Mouse (Mus musculus) lung, adult 2 months (tissue): ENCODE results near the gene Rgs7bp. TPM values are rescaled to one million over a fixed set of nuclear protein-coding genes. Genes with fewer than 3 reads are reported as not detected.

Source experiments
- DNase-seq: peaks from one replicate; pipeline ENCODE4 v3.0.0; 2022
- H3K4me1 ChIP-seq: fragments of 200-500 bp; 2 replicates; pipeline ENCODE4 v1.6.1; 2011; ENCODE audit warnings: low read length; ENCODE audit not compliant: control insufficient read depth, insufficient read depth
- H3K4me3 ChIP-seq: fragments of 200-500 bp; replicated peaks from 2 replicates; pipeline ENCODE3; 2011; ENCODE audit warnings: low read depth, mild to moderate bottlenecking, control low read depth, low read length; ENCODE audit errors: extremely low read depth
- CTCF ChIP-seq: fragments of 200-500 bp; IDR thresholded peaks from 2 replicates; pipeline ENCODE4 v1.5.1; 2011; ENCODE audit warnings: mild to moderate bottlenecking, low read length, control low read depth; ENCODE audit not compliant: insufficient read depth
- POLR2A ChIP-seq: fragments of 200-500 bp; IDR thresholded peaks from 2 replicates; pipeline ENCODE4 v1.6.1; 2011; ENCODE audit warnings: low read depth, mild to moderate bottlenecking, control low read depth, low read length, borderline replicate concordance; ENCODE audit errors: extremely low read depth
- WGBS: fragments of 180-500 bp; shearing (Covaris S2); methylation state at CpG from one replicate; pipeline ENCODE4 v1.1.7; 2018; 5-methylcytosine and 5-hydroxymethylcytosine counted together
- polyA plus RNA-seq: library from polyadenylated mRNA; depleted of rRNA; stranded (reverse); fragments of >200 nt; gene quantifications from 2 replicates; pipeline ENCODE4 v1.2.3, GENCODE M21; 2012

Gene Rgs7bp
- polyA plus RNA-seq, 1 experiment = 0.75 TPM

- WGBS = 80% methylated on average over 5 of the region's 5 CpGs
- Histone ChIP-seq H3K4me1 (no peaks in the 10 kb centered on the region), H3K4me3 (no peak overlapping the region)
- TF ChIP-seq CTCF (no peak), POLR2A (no peak)
- DNase-seq = no peak
These were observed 70.7 kb downstream of the Rgs7bp start for GRCm38 (mm10) chr13:104983989-104984388.

GRCm38 (mm10) chr13:104982781-104983353, 71.9 kb downstream of the Rgs7bp start:
- no peak for DNase-seq
- TF ChIP-seq CTCF (no peak), POLR2A (no peak)
- H3K4me1 ChIP-seq = no peaks in the 10 kb centered on the region
- WGBS = 84% methylated on average over 10 of the region's 10 CpGs
- H3K4me3 ChIP-seq = no peak overlapping the region

GRCm38 (mm10) chr13:104978176-104978575, 76.6 kb downstream of the Rgs7bp start:
- no peak for TF ChIP-seq CTCF
- no peak for TF ChIP-seq POLR2A
- H3K4me1 ChIP-seq = no peaks in the 10 kb centered on the region
- H3K4me3 ChIP-seq = no peak overlapping the region
- WGBS = 21% methylated on average over 1 of the region's 1 CpGs
- no peak for DNase-seq

GRCm38 (mm10) chr13:104967486-104967885, 87.2 kb downstream of the Rgs7bp start:
- DNase-seq = no peak
- WGBS = 66% methylated on average over 2 of the region's 2 CpGs
- no peak overlapping the region for H3K4me3 ChIP-seq
- no peaks in the 10 kb centered on the region for H3K4me1 ChIP-seq
- TF ChIP-seq POLR2A (no peak), CTCF (no peak)

DNA sequence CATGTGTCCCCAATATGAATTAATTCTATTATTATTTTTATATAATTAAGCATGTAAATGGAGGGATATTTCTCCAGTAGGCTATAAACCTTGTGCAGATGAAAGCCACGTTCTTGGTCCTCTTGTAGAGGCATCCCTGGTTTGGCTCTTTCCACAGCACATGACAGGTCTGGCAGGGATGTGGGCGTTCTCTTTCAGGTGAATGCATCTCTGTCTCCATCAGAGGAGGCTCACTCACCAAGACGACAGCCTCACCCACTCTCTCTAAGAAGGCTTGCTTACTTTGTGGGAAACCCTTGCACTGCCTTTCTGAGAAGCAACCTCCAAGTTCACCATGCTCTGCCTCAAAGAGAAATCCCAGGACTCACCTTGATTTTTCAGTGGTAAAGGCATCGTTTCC, 91.0 kb downstream of the Rgs7bp start:
- Histone ChIP-seq H3K4me1 (no peaks in the 10 kb centered on the region), H3K4me3 (no peak overlapping the region)
- DNase-seq = no peak
- WGBS = 72% methylated on average over 4 of the region's 4 CpGs
- TF ChIP-seq POLR2A = no peak

- H3K4me1 ChIP-seq = no peaks in the 10 kb centered on the region
- WGBS = 66% methylated on average over 11 of the region's 11 CpGs
- TF ChIP-seq POLR2A (no peak), CTCF (no peak)
- H3K4me3 ChIP-seq = no peak overlapping the region
- peak; percentile 8 for DNase-seq
These were observed 91.9 kb downstream of the Rgs7bp start for GRCm38 (mm10) chr13:104962716-104963411.

GRCm38 (mm10) chr13:104962166-104962565, 92.6 kb downstream of the Rgs7bp start:
- no peaks in the 10 kb centered on the region for H3K4me1 ChIP-seq
- no peak overlapping the region for H3K4me3 ChIP-seq
- DNase-seq = no peak
- TF ChIP-seq POLR2A = no peak
- no peak for TF ChIP-seq CTCF
- 78% methylated on average over 7 of the region's 7 CpGs for WGBS

DNA sequence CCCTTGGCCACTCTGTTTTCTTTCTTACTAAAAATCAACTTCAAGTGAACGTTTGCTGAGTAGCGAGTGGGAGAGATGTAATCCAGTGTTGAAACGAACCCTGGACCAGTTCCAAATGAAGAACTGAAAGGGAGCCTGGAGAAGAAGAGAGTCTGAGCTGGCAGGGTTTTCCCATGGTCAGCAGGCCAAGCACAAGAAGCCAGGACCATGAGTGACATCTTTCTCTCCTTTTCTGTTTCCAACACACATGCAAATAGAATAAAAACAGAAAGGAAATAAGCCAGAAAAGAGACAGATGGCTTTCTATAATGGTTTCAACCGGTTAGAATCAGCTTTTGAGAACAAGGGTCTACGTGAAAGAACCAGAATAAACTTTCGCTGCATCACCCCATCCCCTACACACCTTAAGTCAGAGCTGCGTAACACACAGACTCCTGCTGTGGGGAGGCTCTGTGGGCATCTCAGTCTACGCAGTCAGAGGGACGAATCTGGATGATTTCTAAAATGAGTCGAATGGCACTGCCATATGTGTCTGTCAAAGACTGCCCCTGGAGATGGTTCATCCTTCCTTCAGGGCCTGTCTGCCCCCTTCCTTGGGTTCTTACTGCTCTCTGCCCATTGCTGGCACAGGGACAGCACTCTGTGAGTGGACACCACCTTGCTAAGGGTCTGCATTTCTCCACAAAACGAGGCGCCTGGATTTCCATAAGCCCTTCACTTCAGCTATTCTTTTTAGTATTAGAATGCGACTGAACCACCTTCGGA, 93.6 kb downstream of the Rgs7bp start:
- TF ChIP-seq CTCF (no peak), POLR2A (no peak)
- DNase-seq = no peak
- Histone ChIP-seq H3K4me3 (no peak overlapping the region), H3K4me1 (no peaks in the 10 kb centered on the region)
- WGBS = 81% methylated on average over 14 of the region's 14 CpGs

DNA sequence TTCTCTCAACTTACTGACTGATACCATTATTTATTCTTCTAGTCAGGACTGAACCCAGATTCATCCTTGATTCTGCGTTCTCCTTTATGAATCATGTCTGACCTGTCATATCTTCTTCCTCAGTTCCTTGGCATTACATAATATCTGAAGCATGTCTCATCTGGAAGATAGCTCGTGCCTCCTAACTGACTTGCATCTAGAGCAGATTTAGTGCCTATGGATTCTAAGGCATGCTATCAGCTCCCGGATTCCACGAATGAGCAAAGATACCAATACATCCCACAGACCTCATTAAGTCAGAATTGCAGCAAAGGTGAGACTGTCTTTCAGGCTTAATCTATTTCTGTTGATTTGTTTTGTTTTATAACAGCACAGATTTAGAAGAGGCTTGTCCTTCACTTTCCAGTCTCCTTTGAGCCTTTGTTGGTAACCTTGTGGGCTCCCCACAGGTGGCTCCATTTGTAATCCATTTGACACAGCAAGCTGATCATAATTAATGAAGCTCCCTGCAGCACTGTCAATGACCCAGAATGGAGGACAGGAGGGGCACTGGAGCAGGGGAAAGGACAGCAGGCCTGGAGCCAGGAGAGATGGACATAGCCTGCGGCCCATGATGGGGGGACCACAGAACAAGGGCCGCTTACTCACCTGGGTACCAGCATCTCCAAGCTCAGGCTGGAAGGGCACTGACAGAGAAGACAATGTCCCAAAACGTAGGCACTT, 94.4 kb downstream of the Rgs7bp start:
- DNase-seq = no peak
- H3K4me1 ChIP-seq = no peaks in the 10 kb centered on the region
- no peak overlapping the region for H3K4me3 ChIP-seq
- 79% methylated on average over 7 of the region's 7 CpGs for WGBS
- TF ChIP-seq CTCF (no peak), POLR2A (no peak)

DNA sequence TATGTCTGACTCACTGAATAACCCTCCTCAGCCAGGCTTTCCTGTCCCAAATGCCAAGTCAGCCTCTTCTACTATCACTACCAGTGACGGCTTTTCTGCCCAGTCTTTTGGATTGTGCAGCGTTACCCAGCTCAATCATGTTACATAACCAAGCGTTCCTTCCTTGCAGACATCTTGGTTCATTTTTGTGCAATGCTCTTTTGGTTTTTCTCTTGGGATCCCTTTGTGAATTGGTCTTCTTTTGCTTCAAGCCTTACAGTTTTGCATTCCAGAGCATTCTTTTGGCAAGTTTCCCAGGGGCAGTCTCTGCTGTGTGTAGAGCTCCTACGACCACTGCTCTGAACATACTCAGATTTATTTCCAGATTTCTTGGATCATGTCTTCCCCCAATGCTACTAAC, 95.0 kb downstream of the Rgs7bp start:
- TF ChIP-seq POLR2A (no peak), CTCF (no peak)
- Histone ChIP-seq H3K4me3 (no peak overlapping the region), H3K4me1 (no peaks in the 10 kb centered on the region)
- 59% methylated on average over 4 of the region's 4 CpGs for WGBS
- DNase-seq = no peak
